Mouse (Mus musculus): ENCODE data around the gene Mrm3. TPM values are rescaled to one million over a fixed set of nuclear protein-coding genes. Genes with fewer than 3 reads are reported as not detected.

Gene Mrm3
- 22.5 and 22.8 TPM in 2 replicates for polyA plus RNA-seq (2021; fragmentation: Nextera tagmentation)
- long read RNA-seq, experiment 1, transcript Mrm3-201 (4 exons, 1,510 nt) = major isoform, 26 of 33 reads
- long read RNA-seq, experiment 1, partial matches to known transcripts = 5 of 33 reads
- long read RNA-seq, experiment 1, other reads (novel, unspliced or antisense) = 2 of 33 reads
- long read RNA-seq, experiment 2, transcript Mrm3-201 (4 exons, 1,510 nt) = major isoform, 95 of 119 reads
- long read RNA-seq, experiment 2, partial matches to known transcripts = 11 of 119 reads
- long read RNA-seq, experiment 2, other reads (novel, unspliced or antisense) = 13 of 119 reads

GRCm38 (mm10) chr11:76242901-76243810 lies at the start of gene Mrm3, which contains the start of gene Glod4:
Gene Mrm3, plus strand, starts transcription at chr11:76243715.
Gene Glod4, minus strand, starts transcription at chr11:76243725.

DNA sequence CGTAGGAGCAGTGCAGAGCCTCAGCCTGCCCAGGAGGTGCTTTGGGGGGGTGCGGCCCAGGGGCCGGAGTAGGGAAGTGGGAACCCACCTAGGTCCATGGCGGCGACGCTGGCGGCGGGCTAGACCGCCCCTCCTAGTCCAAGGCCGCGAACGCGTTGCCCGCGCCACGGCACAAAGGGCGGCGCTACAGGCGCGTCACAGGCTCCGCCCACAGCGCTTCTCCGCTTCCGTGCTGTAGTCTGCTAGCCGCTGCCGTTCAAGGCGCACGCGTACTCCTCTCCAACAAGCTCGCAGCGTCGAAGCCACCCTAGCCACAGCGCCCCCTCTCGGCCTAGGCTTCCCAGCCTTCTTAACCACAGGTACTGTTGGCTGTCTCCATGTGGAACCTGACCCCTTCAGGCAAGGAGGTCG lies 26.1 kb upstream of the Mrm3 start, which contains the start of the genes Dbil5 and Gemin4:
Gene Dbil5 (plus strand): TSS at position 219 of the 411 bp plus-strand sequence.
Gene Gemin4 (minus strand): TSS at position 275 of the 411 bp plus-strand sequence.

Other genes starting within 250 kb of the Mrm3 start
- 2.9 and 6.3 TPM in 2 replicates for gene 1700016K19Rik, start 243.8 kb upstream of the Mrm3 start, polyA plus RNA-seq (2021; fragmentation: Nextera tagmentation)
- 5.3 and 5.8 TPM in 2 replicates for gene Rflnb, start 215.9 kb upstream of the Mrm3 start, polyA plus RNA-seq (2021; fragmentation: Nextera tagmentation)
- gene Vps53, start 64.1 kb upstream of the Mrm3 start, polyA plus RNA-seq (2021; fragmentation: Nextera tagmentation) = 63.9 and 65.8 TPM in 2 replicates
- gene Fam57a, start 64.0 kb upstream of the Mrm3 start, polyA plus RNA-seq (2021; fragmentation: Nextera tagmentation) = 14.4 and 16.0 TPM in 2 replicates
- 1.7 TPM in 2 replicates for gene Dbil5, start 26.1 kb upstream of the Mrm3 start, polyA plus RNA-seq (2021; fragmentation: Nextera tagmentation)
- 7.8 and 8.7 TPM in 2 replicates for gene Gemin4, start 26.1 kb upstream of the Mrm3 start, polyA plus RNA-seq (2021; fragmentation: Nextera tagmentation)
- gene Glod4, start within 50 bp of the Mrm3 start, polyA plus RNA-seq (2021; fragmentation: Nextera tagmentation) = 106 and 116 TPM in 2 replicates
- 2.2 and 2.8 TPM in 2 replicates for gene Nxn, start 155.4 kb downstream of the Mrm3 start, polyA plus RNA-seq (2021; fragmentation: Nextera tagmentation)
- 34.0 and 35.0 TPM in 2 replicates for gene Timm22, start 163.2 kb downstream of the Mrm3 start, polyA plus RNA-seq (2021; fragmentation: Nextera tagmentation)